Mouse (Mus musculus) brain, embryonic 14.5 days (tissue): ENCODE measurements around the gene Btbd2. TPM values are rescaled to one million over a fixed set of nuclear protein-coding genes. Genes with fewer than 3 reads are reported as not detected.
"Not testable (repeated sequence)": the region's sequence is repeated elsewhere in the genome, so short reads cannot be mapped to it uniquely, and the experiment has no call there.

Experiments
- DNase-seq: peaks from one replicate; pipeline ENCODE4 v3.0.0-alpha.2; 2011; ENCODE audit warnings: low read depth
- CTCF ChIP-seq: fragments of 200-500 bp; IDR thresholded peaks from 2 replicates; pipeline ENCODE4 v1.5.1; 2012; ENCODE audit warnings: inconsistent platforms, mild to moderate bottlenecking, moderate library complexity, borderline replicate concordance; ENCODE audit not compliant: insufficient read depth, insufficient read length; ENCODE audit errors: extremely low read depth
- POLR2A ChIP-seq: fragments of 200-500 bp; IDR thresholded peaks from 2 replicates; pipeline ENCODE4 v1.6.1; 2012; ENCODE audit warnings: mild to moderate bottlenecking, inconsistent platforms, borderline replicate concordance; ENCODE audit not compliant: poor library complexity, insufficient read depth, insufficient read length, severe bottlenecking; ENCODE audit errors: extremely low read depth
- polyA plus RNA-seq: library from polyadenylated mRNA; depleted of rRNA; stranded (reverse); fragments of >200 nt; gene quantifications from 2 replicates; pipeline ENCODE4 v1.2.3, GENCODE M21; 2012

Btbd2 gene
- polyA plus RNA-seq, 1 experiment, result 113 TPM

- TF ChIP-seq POLR2A (no peak), CTCF (no peak)
- DNase-seq, result no peak
Observed at GRCm38 (mm10) chr10:80650392-80650791, 6.5 kb downstream of the Btbd2 start.

- DNase-seq, result not testable (repeated sequence)
Observed at GRCm38 (mm10) chr10:80649910-80650309, 7.0 kb downstream of the Btbd2 start.

GRCm38 (mm10) chr10:80646936-80647335 is 9.9 kb downstream of the Btbd2 start:
- TF ChIP-seq CTCF (no peak), POLR2A (no peak)
- no peak for DNase-seq

GRCm38 (mm10) chr10:80635345-80635744 is 21.5 kb downstream of the Btbd2 start:
- no peak for DNase-seq
- no peak for TF ChIP-seq POLR2A
- TF ChIP-seq CTCF, result no peak

GRCm38 (mm10) chr10:80628925-80629324 is 27.9 kb downstream of the Btbd2 start:
- TF ChIP-seq CTCF, result no peak
- no peak for TF ChIP-seq POLR2A

GRCm38 (mm10) chr10:80627685-80628084 is 29.2 kb downstream of the Btbd2 start:
- TF ChIP-seq CTCF (no peak), POLR2A (no peak)
- DNase-seq, result no peak

More at GRCm38 (mm10) chr10:80628925-80629324, 27.9 kb downstream of the Btbd2 start:
- DNase-seq, result no peak

- DNase-seq, result no peak
- no peak for TF ChIP-seq POLR2A
- no peak for TF ChIP-seq CTCF
Observed at GRCm38 (mm10) chr10:80625764-80626163, 31.1 kb downstream of the Btbd2 start.

GRCm38 (mm10) chr10:80623457-80624191 is 33.2 kb downstream of the Btbd2 start:
- peak; percentile 39 for DNase-seq
- no peak for TF ChIP-seq CTCF
- no peak for TF ChIP-seq POLR2A

- peak; percentile 11 for DNase-seq
- TF ChIP-seq POLR2A, result peak; percentile 96
- no peak for TF ChIP-seq CTCF
Observed at GRCm38 (mm10) chr10:80622661-80623456, 34.0 kb downstream of the Btbd2 start, which contains the start of gene Csnk1g2. Gene Csnk1g2 (plus strand): TSS chr10:80622838.

GRCm38 (mm10) chr10:80621940-80622660 is 34.8 kb downstream of the Btbd2 start:
- DNase-seq, result peak; percentile 100
- TF ChIP-seq POLR2A (peak; percentile 42; the same call in 1 of the 2 replicates), CTCF (no peak)

GRCm38 (mm10) chr10:80621690-80621939 is 35.3 kb downstream of the Btbd2 start:
- DNase-seq, result no peak
- no peak for TF ChIP-seq CTCF
- TF ChIP-seq POLR2A, result no peak
